Mouse (Mus musculus) thymus, adult 18-20 months (tissue): ENCODE data around the gene Cyp2j7.
"Not testable (repeated sequence)": the region's sequence is repeated elsewhere in the genome, so short reads cannot be mapped to it uniquely, and the experiment has no call there.

Experiments used
- DNase-seq, 2 experiments: peaks; one replicate each; pipeline ENCODE4 v3.0.0; 2022; ENCODE audit warnings: mixed read lengths in 2 of 2

Cyp2j7 gene

DNA sequence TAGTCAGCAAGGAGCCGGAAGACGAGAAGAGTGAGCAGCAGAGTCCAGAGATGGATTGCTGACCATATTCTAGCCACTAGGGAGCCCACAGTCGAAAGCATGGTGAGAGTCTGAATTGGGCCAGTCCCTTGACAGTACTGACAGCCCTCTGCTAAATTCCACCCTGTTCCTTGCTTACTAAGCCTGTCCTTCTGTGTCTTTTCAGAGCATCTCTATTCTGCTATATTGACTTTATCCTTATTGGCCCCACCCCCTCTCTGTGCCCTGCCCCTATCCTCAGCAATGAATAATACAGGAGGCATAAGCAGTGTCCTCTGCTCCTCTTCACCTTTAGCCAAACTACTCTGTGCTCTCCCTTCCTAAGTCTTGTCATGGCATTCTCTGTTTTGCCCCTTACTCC, at the start of gene Cyp2j7:
Gene Cyp2j7 (minus strand): TSS at position 101 of the 400 bp plus-strand sequence.
- DNase-seq = no peak

DNA sequence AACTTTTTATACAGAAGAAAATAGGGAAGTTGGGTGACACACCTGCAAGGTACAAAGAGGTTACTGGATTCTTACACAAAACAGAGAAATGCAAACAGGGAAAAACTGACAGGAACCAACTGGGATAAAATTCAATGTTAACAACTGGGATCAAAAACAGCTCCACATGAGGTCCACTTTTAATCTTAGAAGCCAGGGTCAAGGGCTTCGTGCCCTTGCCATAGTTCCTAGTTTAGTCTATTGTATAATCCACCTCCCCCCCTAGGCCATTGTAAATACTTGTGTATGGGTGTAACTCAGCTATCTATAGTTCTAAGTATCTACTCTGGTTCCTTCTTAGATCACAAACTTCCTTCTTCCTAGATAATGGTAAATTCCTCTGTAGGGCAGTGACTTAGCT, 40.4 kb upstream of the Cyp2j7 start:
- DNase-seq = not testable (repeated sequence)

DNA sequence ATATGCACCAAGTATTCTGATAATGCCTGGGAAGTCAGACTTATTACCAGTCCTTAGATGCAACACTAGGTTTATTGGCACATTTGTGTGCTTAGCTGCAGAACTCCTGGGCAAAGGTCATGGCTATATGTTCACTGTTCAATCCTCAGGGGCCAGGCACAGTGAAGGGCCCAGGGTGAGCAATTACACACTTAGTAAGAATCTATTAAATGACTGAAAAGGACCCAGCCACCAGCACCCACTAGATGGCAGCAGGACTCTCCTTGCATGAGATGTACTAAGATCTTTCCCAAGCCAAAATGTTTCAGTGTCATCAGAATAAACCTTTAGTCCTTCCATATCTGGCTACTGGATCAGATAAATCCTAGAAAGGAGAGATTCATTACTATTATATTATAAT, 37.4 kb upstream of the Cyp2j7 start:
- no peak for DNase-seq

DNA sequence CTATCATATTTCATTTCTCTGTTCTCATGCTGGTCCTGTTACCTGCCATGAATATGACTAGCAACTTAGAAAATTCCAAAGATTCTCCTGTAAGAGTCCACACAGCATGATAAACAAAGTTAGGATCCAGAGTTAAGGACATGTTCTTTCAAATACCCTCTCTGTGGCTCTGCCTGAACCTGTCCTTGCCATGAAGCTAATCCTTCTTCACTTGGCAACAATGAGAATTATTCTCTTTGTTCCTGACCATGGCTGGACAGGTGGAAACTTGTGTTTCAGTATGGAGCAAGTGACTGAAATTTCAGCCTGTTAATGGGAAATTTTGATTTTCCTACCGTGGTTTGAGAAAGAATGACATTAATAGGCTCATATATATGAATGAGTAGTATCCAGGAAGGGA, 39.8 kb downstream of the Cyp2j7 start:
- DNase-seq = no peak

DNA sequence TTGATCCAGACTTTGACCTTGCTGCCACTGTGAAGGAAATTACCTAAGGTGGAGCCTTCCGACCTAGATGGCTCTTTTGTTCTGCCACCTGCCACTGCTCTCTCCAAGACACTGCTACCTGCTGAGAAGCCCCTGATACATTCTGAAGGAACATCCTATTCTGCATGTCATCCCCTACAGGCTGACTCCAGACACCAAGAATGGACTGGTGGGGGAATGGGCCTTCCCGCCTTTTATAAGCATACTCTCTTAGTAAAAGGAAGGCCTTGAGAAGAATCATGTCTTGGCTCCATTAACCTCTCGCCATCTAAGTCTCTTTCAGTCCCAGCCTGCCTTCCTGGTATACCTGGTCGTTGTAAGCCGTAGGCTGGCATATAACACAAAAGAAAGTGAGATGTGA, 47.1 kb downstream of the Cyp2j7 start:
- DNase-seq = not testable (repeated sequence)

DNA sequence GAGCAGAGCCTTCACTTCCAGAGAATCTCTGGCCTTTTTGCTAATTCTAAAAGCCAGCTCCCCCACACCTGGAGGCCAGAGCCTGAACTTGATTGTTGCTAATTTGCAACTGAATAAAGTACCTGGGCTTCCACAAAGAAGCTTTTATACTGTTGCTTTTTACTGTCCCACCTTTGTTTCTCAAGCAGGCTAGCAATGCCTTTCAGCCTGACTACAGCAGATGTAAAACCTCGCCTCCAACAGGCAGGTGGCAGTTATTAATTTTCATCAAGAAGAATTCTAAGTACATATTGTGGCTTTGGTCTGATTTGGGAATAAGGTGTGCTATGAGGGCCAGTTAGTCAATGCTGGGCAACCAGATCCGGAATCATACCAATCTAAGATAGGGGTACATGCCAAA, 47.8 kb downstream of the Cyp2j7 start:
- not testable (repeated sequence) for DNase-seq

DNA sequence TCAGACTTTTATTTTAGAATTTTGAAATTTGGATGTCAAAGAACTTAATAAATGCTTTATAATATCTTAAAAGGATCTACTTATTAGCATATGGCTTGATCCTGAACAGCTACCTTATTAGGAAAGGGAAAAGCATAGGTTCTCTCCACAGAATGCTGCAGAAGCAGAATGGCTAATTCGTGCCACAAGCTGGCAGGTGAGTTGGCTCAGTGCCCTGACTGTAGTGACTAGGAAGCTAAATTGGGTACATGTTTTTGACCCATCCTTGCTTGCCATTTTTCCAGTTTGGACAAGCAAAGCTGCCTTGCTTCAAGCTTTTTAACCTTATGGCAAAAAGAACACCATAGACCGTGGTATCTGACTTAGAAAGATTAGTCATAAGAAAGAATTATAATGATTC, 48.3 kb downstream of the Cyp2j7 start:
- DNase-seq = not testable (repeated sequence)

DNA sequence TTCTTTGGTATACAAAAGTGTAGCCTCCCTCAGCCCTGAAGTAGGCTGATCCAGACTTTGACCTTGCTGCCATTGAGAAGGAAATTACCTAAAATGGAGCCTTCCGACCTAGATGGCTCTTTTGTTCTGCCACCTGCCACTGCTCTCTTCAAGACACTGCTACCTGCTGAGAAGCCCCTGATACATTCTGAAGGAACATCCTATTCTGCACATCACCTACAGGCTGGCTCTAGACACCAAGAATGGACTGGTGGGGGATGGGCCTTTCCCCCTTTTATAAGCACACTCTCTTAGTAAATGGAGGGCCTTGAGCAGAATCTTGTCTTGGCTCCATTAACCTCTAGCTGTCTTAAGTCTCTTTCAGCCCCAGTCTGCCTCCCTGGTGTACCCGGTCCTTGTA, 51.7 kb downstream of the Cyp2j7 start:
- not testable (repeated sequence) for DNase-seq

DNA sequence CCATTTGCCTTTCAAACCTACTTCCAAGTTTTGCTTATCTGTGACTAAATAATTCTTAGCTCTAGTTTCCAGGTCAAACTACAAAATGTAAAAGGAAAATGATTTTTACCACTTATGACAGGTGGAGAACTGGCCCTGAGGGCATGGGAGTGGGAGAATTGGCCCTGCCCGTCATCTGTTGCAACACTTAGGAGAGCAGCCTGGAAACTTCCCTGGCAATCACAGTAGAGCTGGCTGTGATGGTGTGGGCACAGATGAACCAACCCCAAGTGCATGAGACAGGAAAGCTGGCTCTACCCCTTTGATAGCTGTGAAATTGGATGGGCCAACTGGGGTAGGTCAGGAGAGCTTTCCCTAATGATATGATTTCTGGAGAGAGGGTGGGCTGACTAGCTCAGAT, 73.6 kb downstream of the Cyp2j7 start:
- DNase-seq = no peak

DNA sequence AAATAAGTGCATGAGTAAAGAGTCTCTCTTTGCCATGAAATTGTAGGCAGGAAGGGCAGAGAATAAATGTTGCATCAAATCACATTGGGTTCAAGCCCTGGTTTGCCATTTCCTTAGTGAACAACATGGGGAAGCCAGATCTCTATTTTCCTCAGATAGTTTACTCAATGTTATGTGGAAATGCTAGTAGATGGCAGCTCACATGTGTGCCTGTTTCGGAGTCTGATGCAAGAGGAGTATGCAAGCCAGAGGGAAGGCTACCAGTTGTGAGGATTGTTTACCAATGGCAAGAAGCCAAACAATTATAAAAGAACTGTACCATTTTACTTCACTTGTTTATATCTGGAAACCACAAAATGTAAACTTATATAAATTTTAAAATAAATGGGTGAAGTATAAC, 74.9 kb downstream of the Cyp2j7 start:
- DNase-seq = no peak
